Mouse (Mus musculus) hindbrain, embryonic 16.5 days (tissue): ENCODE results near the gene Slc47a1. TPM values are rescaled to one million over a fixed set of nuclear protein-coding genes. Genes with fewer than 3 reads are reported as not detected.

Source experiments
- ATAC-seq: fragments of 200-750 bp; cut with Nextera tagmentation; 2 replicates; pipeline ENCODE4 v1.8.0; 2017; ENCODE audit warnings: moderate TSS enrichment, moderate library complexity
- H3K27ac ChIP-seq: fragments of 300-500 bp; sonication (generic); 2 replicates; pipeline ENCODE4 v1.5.1; 2014; ENCODE audit warnings: low read depth, mild to moderate bottlenecking, control low read depth, low read length, moderate library complexity
- H3K27me3 ChIP-seq: fragments of 300-500 bp; sonication (generic); replicated peaks from 2 replicates; pipeline ENCODE4 v1.6.1; 2014; ENCODE audit warnings: low read length; ENCODE audit not compliant: control insufficient read depth, insufficient read depth
- H3K36me3 ChIP-seq: fragments of 300-500 bp; sonication (generic); 2 replicates; pipeline ENCODE4 v1.6.1; 2014; ENCODE audit warnings: mild to moderate bottlenecking, low read length, moderate library complexity, mixed read lengths; ENCODE audit not compliant: control insufficient read depth, insufficient read depth
- H3K4me1 ChIP-seq: fragments of 300-500 bp; sonication (generic); 2 replicates; pipeline ENCODE4 v1.6.1; 2014; ENCODE audit warnings: low read depth, low read length; ENCODE audit not compliant: control insufficient read depth, insufficient read depth
- H3K4me2 ChIP-seq: fragments of 300-500 bp; sonication (generic); 2 replicates; pipeline ENCODE4 v1.6.1; 2014; ENCODE audit warnings: mild to moderate bottlenecking, low read length, control low read depth, moderate library complexity
- H3K4me3 ChIP-seq: fragments of 300-500 bp; sonication (generic); 2 replicates; pipeline ENCODE4 v1.5.1; 2014; ENCODE audit warnings: mild to moderate bottlenecking, low read length, control low read depth, moderate library complexity
- H3K9ac ChIP-seq: fragments of 300-500 bp; sonication (generic); 2 replicates; pipeline ENCODE4 v1.6.1; 2014; ENCODE audit warnings: low read depth, mild to moderate bottlenecking, control low read depth, low read length, moderate library complexity
- H3K9me3 ChIP-seq: fragments of 300-500 bp; sonication (generic); 2 replicates; pipeline ENCODE4 v1.6.1; 2014; ENCODE audit warnings: mild to moderate bottlenecking, low read length, moderate library complexity; ENCODE audit not compliant: control insufficient read depth
- WGBS: fragments of 180-500 bp; shearing (Covaris S2); extraction: QIAGEN DNeasy Blood & Tissue Kit; methylation state at CpG from one replicate; pipeline ENCODE4 v1.1.7; 2014; 5-methylcytosine and 5-hydroxymethylcytosine counted together
- polyA plus RNA-seq: library from polyadenylated mRNA; unstranded; fragments of >200 nt; fragmentation: Nextera tagmentation; extraction: Ambion mirVana; gene quantifications from 2 replicates; pipeline ENCODE4 v1.2.1, GENCODE M21; 2015

The Slc47a1 gene
- polyA plus RNA-seq, 1 experiment from 2014 or later = 1.0 TPM

DNA sequence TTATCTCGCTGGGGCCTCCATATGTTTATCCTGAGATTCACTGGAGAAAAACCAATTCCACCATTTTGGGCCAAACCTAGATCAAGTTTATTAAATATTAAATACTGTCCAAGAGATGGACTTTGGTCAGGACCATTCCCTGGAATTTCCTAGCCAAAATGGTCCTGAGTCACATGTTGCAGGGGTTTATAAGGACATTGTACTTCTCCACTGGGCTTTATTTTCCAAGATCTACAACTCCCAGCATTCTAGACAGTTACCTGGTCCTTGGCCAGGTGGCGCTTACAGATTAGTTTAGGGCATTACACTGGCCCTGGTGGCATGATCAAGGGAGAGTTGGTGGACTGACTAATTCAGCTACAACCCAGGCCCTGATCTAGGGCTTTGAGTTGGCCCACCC, 82.6 kb downstream of the Slc47a1 start:
- H3K4me3 ChIP-seq = no peak overlapping the region
- H3K27me3 ChIP-seq = no peaks in the 10 kb centered on the region
- no peak overlapping the region for H3K9ac ChIP-seq
- no peaks in the 10 kb centered on the region for H3K36me3 ChIP-seq
- no peak overlapping the region for H3K4me2 ChIP-seq
- 98% methylated on average over 2 of the region's 2 CpGs for WGBS
- no peak overlapping the region for H3K27ac ChIP-seq
- no peaks in the 10 kb centered on the region for H3K9me3 ChIP-seq
- ATAC-seq = no peak
- H3K4me1 ChIP-seq = no peaks in the 10 kb centered on the region

GRCm38 (mm10) chr11:61294431-61294830, 83.7 kb downstream of the Slc47a1 start:
- Histone ChIP-seq H3K4me1 (no peaks in the 10 kb centered on the region), H3K36me3 (no peaks in the 10 kb centered on the region), H3K4me3 (no peak overlapping the region), H3K9ac (no peak overlapping the region), H3K4me2 (no peak overlapping the region), H3K9me3 (no peaks in the 10 kb centered on the region), H3K27ac (no peak overlapping the region), H3K27me3 (no peaks in the 10 kb centered on the region)
- 83% methylated on average over 3 of the region's 3 CpGs for WGBS
- no peak for ATAC-seq

Other genes with a start within 250 kb of the Slc47a1 start
- gene Usp22, start 203.3 kb downstream of the Slc47a1 start, polyA plus RNA-seq = 341 and 401 TPM in 2 replicates
- gene Aldh3a1, start 170.8 kb downstream of the Slc47a1 start, polyA plus RNA-seq = 0.40 and 0.41 TPM in 2 replicates
- 35.8 TPM in 2 replicates for gene Aldh3a2, start 110.9 kb downstream of the Slc47a1 start, polyA plus RNA-seq
- gene Slc47a2, start 35.5 kb downstream of the Slc47a1 start, polyA plus RNA-seq = 0.06 TPM in 1 of 2 replicates, not detected in the other
- 30.4 and 32.4 TPM in 2 replicates for gene Rnf112, start 75.8 kb upstream of the Slc47a1 start, polyA plus RNA-seq
- 49.6 and 67.9 TPM in 2 replicates for gene Mfap4, start 107.1 kb upstream of the Slc47a1 start, polyA plus RNA-seq
- 63.3 and 73.1 TPM in 2 replicates for gene Mapk7, start 116.1 kb upstream of the Slc47a1 start, polyA plus RNA-seq
- 35.2 and 36.2 TPM in 2 replicates for gene B9d1, start 126.8 kb upstream of the Slc47a1 start, polyA plus RNA-seq
- 66.9 and 70.5 TPM in 2 replicates for gene Epn2, start 201.3 kb upstream of the Slc47a1 start, polyA plus RNA-seq